Mouse (Mus musculus): ENCODE results near the gene Sp2.
A peak's percentile ranks its signal among the peaks of the same experiment; 100 is the strongest.

The Sp2 gene

GRCm38 (mm10) chr11:96937549-96938425 lies 45.0 kb downstream of the Sp2 start:
- DNase-seq: no peak

GRCm38 (mm10) chr11:96935872-96936650 lies 46.7 kb downstream of the Sp2 start:
- DNase-seq: no peak

- DNase-seq: no peak
Measured at GRCm38 (mm10) chr11:96934921-96935356, 47.8 kb downstream of the Sp2 start.

- DNase-seq: no peak
Measured at GRCm38 (mm10) chr11:96933562-96934276, 49.0 kb downstream of the Sp2 start.

GRCm38 (mm10) chr11:96931327-96932062 lies 51.3 kb downstream of the Sp2 start:
- DNase-seq: no peak

GRCm38 (mm10) chr11:96929766-96930331 lies 52.9 kb downstream of the Sp2 start:
- no peak for DNase-seq

- no peak for DNase-seq
Measured at GRCm38 (mm10) chr11:96929096-96929765, 53.5 kb downstream of the Sp2 start.

GRCm38 (mm10) chr11:96928691-96929090 lies 54.1 kb downstream of the Sp2 start:
- no peak for DNase-seq

- DNase-seq: no peak
Measured at GRCm38 (mm10) chr11:96928088-96928487, 54.7 kb downstream of the Sp2 start, which contains the start of gene Prr15l. Gene Prr15l, plus strand, starts transcription at chr11:96928104.

GRCm38 (mm10) chr11:96926587-96926986 lies 56.2 kb downstream of the Sp2 start:
- DNase-seq: no peak

GRCm38 (mm10) chr11:96925469-96926148 lies 57.1 kb downstream of the Sp2 start:
- DNase-seq: no peak

- DNase-seq: no peak
Measured at GRCm38 (mm10) chr11:96924861-96925260, 57.9 kb downstream of the Sp2 start.

- no peak for DNase-seq
Measured at GRCm38 (mm10) chr11:96919003-96919402, 63.8 kb downstream of the Sp2 start.

- DNase-seq: no peak
Measured at GRCm38 (mm10) chr11:96917415-96917814, 65.3 kb downstream of the Sp2 start.

- no peak for DNase-seq
Measured at GRCm38 (mm10) chr11:96916885-96917396, 65.8 kb downstream of the Sp2 start.

- DNase-seq: peak; percentile 99
Measured at GRCm38 (mm10) chr11:96916044-96916884, 66.5 kb downstream of the Sp2 start, which contains the start of gene Cdk5rap3. Gene Cdk5rap3, minus strand, starts transcription at chr11:96916496.

- no peak for DNase-seq
Measured at GRCm38 (mm10) chr11:96912682-96913081, 70.1 kb downstream of the Sp2 start.

GRCm38 (mm10) chr11:96910003-96910402 lies 72.8 kb downstream of the Sp2 start:
- DNase-seq: peak; percentile 79

- no peak for DNase-seq
Measured at GRCm38 (mm10) chr11:96908594-96908993, 74.2 kb downstream of the Sp2 start.
